Mouse (Mus musculus): Measurements from ENCODE around the gene Trpm8. TPM values are rescaled to one million over a fixed set of nuclear protein-coding genes. Genes with fewer than 3 reads are reported as not detected.
A peak's percentile ranks its signal among the peaks of the same experiment; 100 is the strongest.

Trpm8 gene
- polyA plus RNA-seq, 1 experiment from 2014 or later = 0.01 TPM

- peaks cover 12% of the 10 kb centered on the region for H3K27me3 ChIP-seq
- in situ Hi-C loops (cut with MboI; ENCODE audit: low pct_unique_long_range_greater_than_20kb) = no loop called here
- ChIA-PET POLR2A (no interaction called here), CTCF (interaction anchor here (0.9 to 1.4 kb wide), 3 partner anchors 15 to 39 kb away, joined by 3 to 4 read pairs (median 3); no protein-coding TSS in a partner anchor)
- DNase-seq (ENCODE audit: low read depth, low spot score) (no peak), ATAC-seq (no peak)
- TF ChIP-seq CTCF (IDR thresholded peaks at IDR 0.05) = no peak
These were observed 65.2 kb downstream of the Trpm8 start for GRCm38 (mm10) chr1:88342615-88343014.

GRCm38 (mm10) chr1:88345580-88345979 is 68.1 kb downstream of the Trpm8 start:
- in situ Hi-C loops (cut with MboI; ENCODE audit: low pct_unique_long_range_greater_than_20kb) = no loop called here
- H3K27me3 ChIP-seq = peaks cover 7% of the 10 kb centered on the region
- CTCF ChIA-PET = interaction anchor here (0.7 to 1.5 kb wide), 3 partner anchors 12 to 517 kb away, joined by 3 to 5 read pairs (median 4); no protein-coding TSS in a partner anchor
- peak; percentile 31 for TF ChIP-seq CTCF (IDR thresholded peaks at IDR 0.05)
- no peak for ATAC-seq
- DNase-seq (ENCODE audit: low read depth, low spot score) = peak; percentile 64
- POLR2A ChIA-PET = interaction anchor here (0.6 to 0.7 kb wide), 2 partner anchors 11 to 338 kb away, joined by 4 to 6 read pairs; no protein-coding TSS in a partner anchor

GRCm38 (mm10) chr1:88348496-88349005 is 71.1 kb downstream of the Trpm8 start:
- no peak for ATAC-seq
- TF ChIP-seq CTCF (IDR thresholded peaks at IDR 0.05) = no peak
- in situ Hi-C loops (cut with MboI; ENCODE audit: low pct_unique_long_range_greater_than_20kb) = no loop called here
- CTCF ChIA-PET = interaction anchor here (1.5 kb wide), 1 partner anchor 22 kb away, joined by 3 read pairs; no protein-coding TSS in a partner anchor
- POLR2A ChIA-PET = interaction anchor here (0.6 kb wide), 1 partner anchor 95 kb away, joined by 3 read pairs; no protein-coding TSS in a partner anchor
- peaks cover 18% of the 10 kb centered on the region for H3K27me3 ChIP-seq
- DNase-seq (ENCODE audit: low read depth, low spot score) = no peak

- H3K27me3 ChIP-seq = peaks cover 18% of the 10 kb centered on the region
- ATAC-seq (no peak), DNase-seq (ENCODE audit: low read depth, low spot score) (no peak)
- in situ Hi-C loops (cut with MboI; ENCODE audit: low pct_unique_long_range_greater_than_20kb) = loop anchor here (10.0 kb wide), 1 partner anchor 844 kb away; no protein-coding TSS in a partner anchor
- POLR2A ChIA-PET = no interaction called here
- CTCF ChIA-PET = interaction anchor here (1.2 kb wide), 1 partner anchor 15 kb away, joined by 3 read pairs; no protein-coding TSS in a partner anchor
- no peak for TF ChIP-seq CTCF (IDR thresholded peaks at IDR 0.05)
These were observed 73.3 kb downstream of the Trpm8 start for GRCm38 (mm10) chr1:88350761-88351160.

GRCm38 (mm10) chr1:88355025-88355424 is 77.6 kb downstream of the Trpm8 start:
- peaks cover 11% of the 10 kb centered on the region for H3K27me3 ChIP-seq
- in situ Hi-C loops (cut with MboI; ENCODE audit: low pct_unique_long_range_greater_than_20kb) = loop anchor here (5.0 to 10.0 kb wide), 5 partner anchors 67 to 840 kb away; no protein-coding TSS in a partner anchor
- POLR2A ChIA-PET = no interaction called here
- DNase-seq (ENCODE audit: low read depth, low spot score) (no peak), ATAC-seq (no peak)
- no peak for TF ChIP-seq CTCF (IDR thresholded peaks at IDR 0.05)
- CTCF ChIA-PET = no interaction called here

GRCm38 (mm10) chr1:88355681-88356080 is 78.2 kb downstream of the Trpm8 start:
- POLR2A ChIA-PET = no interaction called here
- TF ChIP-seq CTCF (IDR thresholded peaks at IDR 0.05) = no peak
- H3K27me3 ChIP-seq = peaks cover 11% of the 10 kb centered on the region
- DNase-seq (ENCODE audit: low read depth, low spot score) (no peak), ATAC-seq (no peak)
- in situ Hi-C loops (cut with MboI; ENCODE audit: low pct_unique_long_range_greater_than_20kb) = loop anchor here (5.0 to 10.0 kb wide), 5 partner anchors 67 to 839 kb away; no protein-coding TSS in a partner anchor
- CTCF ChIA-PET = no interaction called here

GRCm38 (mm10) chr1:88356616-88357015 is 79.2 kb downstream of the Trpm8 start:
- no peak for ATAC-seq
- ChIA-PET CTCF (interaction anchor here (1.6 to 2.1 kb wide), 3 partner anchors 10 to 349 kb away, joined by 4 to 14 read pairs (median 6); no protein-coding TSS in a partner anchor), POLR2A (no interaction called here)
- no peak for TF ChIP-seq CTCF (IDR thresholded peaks at IDR 0.05)
- no peak for DNase-seq (ENCODE audit: low read depth, low spot score)
- peaks cover 4% of the 10 kb centered on the region for H3K27me3 ChIP-seq
- in situ Hi-C loops (cut with MboI; ENCODE audit: low pct_unique_long_range_greater_than_20kb) = loop anchor here (5.0 to 10.0 kb wide), 5 partner anchors 66 to 838 kb away; no protein-coding TSS in a partner anchor

- no peaks in the 10 kb centered on the region for H3K27me3 ChIP-seq
- DNase-seq (ENCODE audit: low read depth, low spot score) = peak; percentile 77
- in situ Hi-C loops (cut with MboI; ENCODE audit: low pct_unique_long_range_greater_than_20kb) = loop anchor here (5.0 to 10.0 kb wide), 5 partner anchors 65 to 837 kb away; no protein-coding TSS in a partner anchor
- peak; percentile 58 for ATAC-seq
- CTCF ChIA-PET = interaction anchor here (0.7 to 2.1 kb wide), 8 partner anchors 10 to 388 kb away, joined by 3 to 14 read pairs (median 3); no protein-coding TSS in a partner anchor
- POLR2A ChIA-PET = no interaction called here
- TF ChIP-seq CTCF (IDR thresholded peaks at IDR 0.05) = peak; percentile 85
These were observed 80.1 kb downstream of the Trpm8 start for GRCm38 (mm10) chr1:88357458-88358090.

GRCm38 (mm10) chr1:88358102-88358654 is 80.7 kb downstream of the Trpm8 start:
- H3K27me3 ChIP-seq = no peaks in the 10 kb centered on the region
- DNase-seq (ENCODE audit: low read depth, low spot score) (no peak), ATAC-seq (no peak)
- in situ Hi-C loops (cut with MboI; ENCODE audit: low pct_unique_long_range_greater_than_20kb) = loop anchor here (5.0 to 10.0 kb wide), 5 partner anchors 64 to 837 kb away; no protein-coding TSS in a partner anchor
- ChIA-PET CTCF (interaction anchor here (0.7 to 2.1 kb wide), 8 partner anchors 9 to 387 kb away, joined by 3 to 14 read pairs (median 3); no protein-coding TSS in a partner anchor), POLR2A (no interaction called here)
- no peak for TF ChIP-seq CTCF (IDR thresholded peaks at IDR 0.05)

- no peaks in the 10 kb centered on the region for H3K27me3 ChIP-seq
- no peak for TF ChIP-seq CTCF (IDR thresholded peaks at IDR 0.05)
- DNase-seq (ENCODE audit: low read depth, low spot score) = peak; percentile 85
- POLR2A ChIA-PET = interaction anchor here (0.7 to 0.9 kb wide), 2 partner anchors 169 to 763 kb away, joined by 5 to 10 read pairs; no protein-coding TSS in a partner anchor
- in situ Hi-C loops (cut with MboI; ENCODE audit: low pct_unique_long_range_greater_than_20kb) = no loop called here
- CTCF ChIA-PET = interaction anchor here (1.1 kb wide), 1 partner anchor 11 kb away, joined by 3 read pairs; no protein-coding TSS in a partner anchor
- no peak for ATAC-seq
These were observed 83.6 kb downstream of the Trpm8 start for GRCm38 (mm10) chr1:88361085-88361484.
